Comparison of ENCODE assay signal across 24 mouse cellular contexts in the genomic region with DNA sequence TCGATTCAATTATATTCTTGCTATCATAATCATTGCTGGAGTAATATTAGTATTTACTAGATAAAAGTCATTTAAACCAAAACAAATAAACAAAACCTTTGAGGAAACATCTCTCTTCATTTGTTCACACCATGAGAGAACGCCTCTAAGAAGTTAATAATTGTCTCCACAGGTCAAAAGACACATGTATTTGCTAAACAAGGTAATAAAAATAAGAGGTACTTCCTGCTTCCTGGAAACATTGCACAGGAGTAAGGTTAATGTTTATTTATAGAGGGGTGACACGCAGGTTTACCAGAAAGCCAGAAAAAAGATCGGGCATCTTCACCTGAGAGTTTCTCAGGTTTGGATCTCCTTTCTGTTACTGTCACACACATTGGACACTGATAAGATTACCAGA.
"Had no signal": no experiment of that assay in that cellular context is flagged by ENCODE, and none has a peak within 500 bp of the region (broad histone marks: within the 10 kb centered on the region; RNA-seq: fewer than 3 reads in every experiment).

No protein-coding gene starts in this region.

- H3K9me3 ChIP-seq: limb, embryonic 10.5 days; limb, embryonic 13.5 days; lung, embryonic 15.5 days; megakaryocyte, embryonic 14.5 days; midbrain, embryonic 10.5 days; midbrain, embryonic 13.5 days; neural tube, embryonic 13.5 days had no signal

- H3K27ac ChIP-seq: kidney, postnatal 0 days; layer of hippocampus, adult 2 months; limb, embryonic 10.5 days; limb, embryonic 13.5 days; liver, embryonic 14.5 days; lung, embryonic 15.5 days; midbrain, embryonic 10.5 days; midbrain, embryonic 13.5 days; neural tube, embryonic 13.5 days had no signal

- H3K27me3 ChIP-seq: limb, embryonic 13.5 days; lung, embryonic 15.5 days; megakaryocyte, embryonic 14.5 days; midbrain, embryonic 13.5 days; neural tube, embryonic 13.5 days had no signal

- ATAC-seq: inflammation-experienced regulatory T-cells, adult 6 months; liver, postnatal 0 days; midbrain, embryonic 13.5 days; midbrain, embryonic 16.5 days had no signal

- H3K9ac ChIP-seq: limb, embryonic 13.5 days; liver, embryonic 14.5 days; liver, postnatal 0 days; lung, embryonic 15.5 days; midbrain, embryonic 13.5 days; neural tube, embryonic 13.5 days had no signal

- H3K4me2 ChIP-seq: limb, embryonic 13.5 days; lung, embryonic 15.5 days; midbrain, embryonic 13.5 days; neural tube, embryonic 13.5 days had no signal

- H3K4me3 ChIP-seq: layer of hippocampus, adult 2 months; limb, embryonic 10.5 days; limb, embryonic 13.5 days; lung, embryonic 15.5 days; megakaryocyte, embryonic 14.5 days; midbrain, embryonic 10.5 days; midbrain, embryonic 13.5 days; myocyte; neural tube, embryonic 13.5 days had no signal

- H3K36me3 ChIP-seq: limb, embryonic 10.5 days; limb, embryonic 13.5 days; lung, embryonic 15.5 days; midbrain, embryonic 10.5 days; midbrain, embryonic 13.5 days; neural tube, embryonic 13.5 days had no signal

- H3K4me1 ChIP-seq: limb, embryonic 10.5 days; limb, embryonic 13.5 days; lung, embryonic 15.5 days; megakaryocyte, embryonic 14.5 days; midbrain, embryonic 10.5 days; midbrain, embryonic 13.5 days; neural tube, embryonic 13.5 days had no signal

- DNase-seq: kidney, adult 18-20 months; kidney, postnatal 25 days; layer of hippocampus, adult 9-11 months; liver; liver, postnatal 0 days; lung, postnatal 10 days; lung, postnatal 36 days; retina, postnatal 1 day; right cerebral cortex, postnatal 25 days; thymus, adult 2 months; thymus, postnatal 14 days had no signal
